Mouse (Mus musculus) embryo, embryonic 10.5 days (tissue): ENCODE measurements around the gene Zfp462.

ENCODE experiments used
- DNase-seq: peaks from one replicate; pipeline ENCODE4 v3.0.0-alpha.2; 2015; ENCODE audit warnings: low spot score

Zfp462 gene

DNA sequence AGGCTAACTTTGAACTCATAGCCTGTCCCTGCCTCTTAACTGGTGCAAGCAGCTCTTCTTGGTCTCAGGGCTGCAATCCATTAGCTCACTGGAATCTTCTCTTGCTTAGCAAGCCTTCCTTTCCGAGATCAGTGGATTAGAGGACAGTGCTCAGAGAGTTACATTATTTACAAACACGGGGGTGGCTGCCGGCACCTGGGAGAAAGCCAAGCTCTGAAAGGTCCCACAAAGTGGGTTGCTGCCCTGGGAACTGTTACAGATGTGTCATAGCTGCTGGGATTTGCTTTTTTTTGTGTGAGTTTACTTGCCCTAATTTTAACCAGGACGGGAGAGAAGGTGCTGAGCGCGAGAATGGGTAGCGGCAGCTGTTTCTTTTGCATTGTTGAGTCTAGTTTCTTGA, 102.4 kb downstream of the Zfp462 start:
- DNase-seq = no peak

DNA sequence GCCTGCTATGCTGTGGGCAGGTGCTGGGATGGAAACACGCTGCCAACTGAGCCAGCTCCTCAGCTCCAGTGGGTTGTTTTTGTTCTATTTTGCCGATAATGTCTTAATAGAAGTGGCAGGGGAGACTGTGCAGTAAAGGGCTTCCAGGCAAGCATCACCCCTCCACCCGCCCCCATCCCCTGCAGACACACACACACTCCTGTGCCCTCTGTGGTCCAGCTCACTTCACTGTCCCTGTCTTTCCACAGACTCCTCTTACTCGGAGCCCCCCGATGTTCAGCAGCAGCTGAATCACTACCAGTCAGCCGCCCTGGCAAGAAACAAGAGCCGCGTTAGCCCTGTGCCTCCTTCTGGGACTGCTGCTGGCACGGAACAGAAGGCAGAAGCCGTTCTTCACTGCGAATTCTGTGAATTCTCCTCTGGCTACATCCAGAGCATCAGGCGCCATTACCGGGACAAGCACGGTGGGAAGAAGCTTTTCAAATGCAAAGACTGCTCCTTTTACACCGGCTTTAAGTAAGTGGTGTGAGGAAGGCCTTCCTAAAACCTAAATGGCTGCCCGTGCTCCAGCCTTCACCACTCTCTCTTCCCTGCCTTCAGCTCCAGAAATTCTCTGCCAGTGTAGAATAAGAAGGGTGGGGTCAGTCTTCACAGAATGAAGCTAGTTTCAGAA, 105.2 kb downstream of the Zfp462 start:
- no peak for DNase-seq

DNA sequence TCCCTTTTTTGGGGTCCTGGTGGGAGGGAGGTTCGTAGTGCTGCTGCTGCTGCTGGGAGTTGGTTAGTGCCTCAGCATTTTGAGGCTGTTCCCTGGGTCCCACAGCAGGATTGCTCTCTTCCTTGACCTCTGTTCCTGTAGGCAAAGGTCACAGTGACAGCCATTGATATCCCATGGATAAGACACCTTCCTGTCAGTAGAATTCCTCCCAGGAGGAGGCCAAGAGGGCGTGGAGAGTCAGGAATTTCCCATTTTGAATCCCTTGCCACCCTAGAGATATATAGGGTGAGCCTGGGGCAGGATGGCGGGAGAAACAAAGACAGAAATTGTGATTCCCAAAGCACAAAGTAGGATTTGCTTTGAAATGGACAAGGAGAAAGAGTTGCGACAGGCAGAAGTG, 106.5 kb downstream of the Zfp462 start:
- no peak for DNase-seq

DNA sequence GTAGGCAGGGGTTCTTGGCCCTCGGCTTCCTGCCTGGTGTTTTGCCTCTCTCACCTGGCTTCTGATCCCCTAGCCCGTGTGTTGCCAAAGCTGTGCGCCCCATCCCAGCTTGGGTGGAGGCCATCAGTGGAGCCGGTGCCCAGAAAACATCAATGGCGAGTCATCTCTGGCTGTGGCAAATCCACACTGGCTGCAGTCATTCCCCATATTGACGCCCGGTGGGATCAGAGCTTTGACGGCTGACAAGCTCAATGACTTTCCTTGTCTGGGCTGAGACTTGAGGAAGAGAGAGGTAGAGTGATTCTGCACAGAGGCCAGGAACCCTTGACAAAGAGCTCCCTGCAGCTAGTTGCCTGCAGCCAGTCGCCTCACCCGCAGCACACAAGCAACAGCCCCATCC, 107.8 kb downstream of the Zfp462 start:
- DNase-seq = no peak

DNA sequence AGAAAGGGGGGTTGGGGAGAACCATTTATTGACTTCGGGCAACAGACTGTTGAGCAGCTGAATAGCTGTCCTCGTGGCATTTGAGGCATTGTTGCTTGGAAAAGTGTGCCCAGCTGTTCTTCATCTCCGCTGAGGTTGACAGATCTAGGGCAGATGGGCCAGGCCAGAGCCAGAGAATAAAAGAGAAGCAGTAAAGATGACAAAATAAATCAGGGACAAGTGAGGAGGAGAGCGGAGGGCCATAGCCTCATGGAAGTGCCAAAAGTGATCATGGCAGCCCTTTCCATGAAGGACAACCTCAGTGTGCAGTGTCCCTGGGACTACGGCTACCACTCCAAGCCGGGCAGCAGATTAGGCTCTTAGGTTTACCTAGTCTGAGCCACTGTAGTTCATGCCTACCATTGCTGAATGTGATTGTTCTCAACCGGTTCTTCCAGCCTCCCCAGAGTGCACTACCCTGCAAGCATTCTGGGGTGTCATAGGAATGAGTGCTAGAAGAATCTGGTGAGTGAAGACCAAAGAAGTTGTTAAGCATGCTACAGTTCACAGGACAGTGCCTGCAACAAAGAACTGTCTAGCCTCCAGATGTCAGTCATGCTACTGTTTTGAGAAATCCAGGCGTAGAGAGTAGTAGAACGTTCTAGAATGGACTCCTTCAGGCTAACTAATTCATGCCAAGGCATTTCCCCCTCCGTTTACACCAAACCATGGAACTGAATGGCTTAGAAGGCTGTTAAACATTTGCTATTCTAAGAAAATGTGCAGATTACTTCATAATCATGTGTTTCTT, 113.0 kb downstream of the Zfp462 start:
- DNase-seq = no peak

DNA sequence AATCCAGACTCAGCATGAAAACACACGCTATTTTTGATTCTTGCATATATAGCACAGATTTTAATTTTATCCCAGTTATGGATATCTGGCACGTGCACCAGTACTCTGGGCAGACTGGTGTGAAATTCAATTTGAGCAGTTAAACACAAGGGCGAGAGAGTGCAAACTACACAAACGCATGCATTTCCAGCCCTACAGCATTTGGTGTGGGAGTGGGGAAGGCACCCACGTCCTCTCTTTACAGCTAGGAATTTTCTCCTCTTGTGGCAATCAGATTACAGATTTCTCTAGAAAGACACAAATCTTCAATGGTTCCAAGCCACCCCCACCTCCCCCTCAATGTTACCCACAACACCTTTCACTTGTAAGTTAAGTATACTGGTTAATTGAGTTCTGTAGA, 114.1 kb downstream of the Zfp462 start:
- no peak for DNase-seq

DNA sequence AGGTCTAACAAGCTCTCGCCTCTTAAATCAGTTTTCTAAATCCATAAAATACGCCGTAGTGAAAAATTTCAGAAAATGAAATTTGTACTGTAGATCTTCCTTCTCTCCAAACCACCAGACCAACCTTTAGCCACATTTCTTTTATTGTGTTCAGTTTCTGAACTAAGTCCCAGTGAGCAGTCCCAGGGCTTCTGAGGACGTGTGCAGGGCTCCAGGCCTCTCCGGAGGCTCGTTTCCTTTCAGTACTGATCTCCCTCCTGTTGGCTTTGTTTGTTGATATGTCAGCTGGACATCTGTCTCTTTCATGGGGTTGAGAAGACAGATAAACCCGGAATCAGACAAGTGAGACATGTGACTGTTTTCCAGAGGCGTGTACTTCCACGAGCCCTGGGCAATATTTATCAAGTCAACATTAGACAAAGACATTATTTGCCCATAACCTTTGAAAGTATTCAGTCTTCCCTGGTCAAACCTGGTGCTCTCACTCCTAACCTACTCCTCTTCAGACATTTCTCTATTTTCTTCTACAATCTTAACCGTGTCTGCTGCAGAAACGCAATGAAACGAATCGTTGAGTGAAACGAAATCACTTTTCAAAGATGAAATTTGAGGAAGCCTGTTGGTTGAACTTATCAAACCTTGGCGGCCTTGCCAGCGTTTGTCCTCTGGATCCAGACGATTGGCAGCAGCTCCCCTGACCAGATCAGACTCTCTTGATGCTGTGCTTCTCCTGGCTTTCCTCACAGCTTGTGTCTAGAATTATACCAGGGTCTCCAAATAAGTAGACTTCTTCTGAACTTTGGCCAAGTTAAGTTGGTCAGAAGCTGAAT, 121.7 kb downstream of the Zfp462 start:
- no peak for DNase-seq

DNA sequence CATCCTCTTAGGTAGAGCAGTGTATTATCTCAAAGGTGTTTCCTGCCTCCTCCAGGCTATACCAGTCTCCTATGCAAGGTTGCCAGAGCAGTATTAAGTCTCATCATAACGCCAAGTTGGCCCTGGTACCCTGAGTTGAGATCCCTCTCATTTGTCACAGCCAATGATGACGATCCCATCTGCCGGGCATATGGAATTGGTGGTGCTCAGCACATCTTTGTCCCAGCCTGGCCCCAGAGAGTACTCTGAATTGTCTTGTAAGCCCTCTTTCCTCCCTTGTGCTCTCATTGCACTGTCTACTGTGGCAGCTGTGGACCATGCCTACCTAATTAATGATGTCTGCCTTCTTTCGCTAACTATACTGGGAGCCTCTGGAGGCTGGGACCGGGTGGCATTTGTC, 126.7 kb downstream of the Zfp462 start:
- no peak for DNase-seq

DNA sequence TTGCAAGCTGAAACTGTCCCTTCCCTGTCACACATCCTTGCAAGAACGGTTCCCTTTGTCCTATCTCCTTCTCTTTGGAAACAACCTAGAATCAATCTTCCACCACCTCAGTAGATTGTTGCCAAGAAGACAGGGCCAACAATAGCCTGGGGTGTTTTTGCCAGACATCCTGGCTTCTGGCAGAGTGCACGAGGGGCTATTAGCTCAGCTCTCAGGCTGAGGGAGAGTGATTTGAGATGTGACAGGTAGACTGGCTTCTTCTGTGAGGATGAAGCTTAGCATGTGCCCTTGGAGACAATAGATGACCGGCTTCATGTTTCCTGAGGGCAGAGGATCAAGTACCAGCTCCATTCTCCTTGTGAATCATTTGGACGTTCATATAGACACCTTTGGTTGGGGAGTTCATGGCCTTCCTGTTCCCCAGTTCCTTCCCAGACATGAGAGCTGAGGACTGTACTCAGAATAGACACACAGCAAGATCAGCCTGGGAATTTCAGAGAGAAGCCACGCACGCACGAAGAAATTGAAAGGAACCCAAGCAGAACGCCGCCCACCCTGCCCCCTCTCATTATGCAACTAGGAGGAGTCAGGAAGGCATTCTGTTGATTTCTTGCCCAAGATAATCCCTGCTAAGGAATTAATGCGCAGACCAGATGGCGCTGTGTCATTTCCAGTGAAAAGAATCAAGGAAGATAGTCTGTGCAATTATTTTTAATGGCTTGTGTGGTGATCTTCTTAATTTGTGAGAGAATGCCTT, 132.5 kb downstream of the Zfp462 start:
- DNase-seq = peak; percentile 39

DNA sequence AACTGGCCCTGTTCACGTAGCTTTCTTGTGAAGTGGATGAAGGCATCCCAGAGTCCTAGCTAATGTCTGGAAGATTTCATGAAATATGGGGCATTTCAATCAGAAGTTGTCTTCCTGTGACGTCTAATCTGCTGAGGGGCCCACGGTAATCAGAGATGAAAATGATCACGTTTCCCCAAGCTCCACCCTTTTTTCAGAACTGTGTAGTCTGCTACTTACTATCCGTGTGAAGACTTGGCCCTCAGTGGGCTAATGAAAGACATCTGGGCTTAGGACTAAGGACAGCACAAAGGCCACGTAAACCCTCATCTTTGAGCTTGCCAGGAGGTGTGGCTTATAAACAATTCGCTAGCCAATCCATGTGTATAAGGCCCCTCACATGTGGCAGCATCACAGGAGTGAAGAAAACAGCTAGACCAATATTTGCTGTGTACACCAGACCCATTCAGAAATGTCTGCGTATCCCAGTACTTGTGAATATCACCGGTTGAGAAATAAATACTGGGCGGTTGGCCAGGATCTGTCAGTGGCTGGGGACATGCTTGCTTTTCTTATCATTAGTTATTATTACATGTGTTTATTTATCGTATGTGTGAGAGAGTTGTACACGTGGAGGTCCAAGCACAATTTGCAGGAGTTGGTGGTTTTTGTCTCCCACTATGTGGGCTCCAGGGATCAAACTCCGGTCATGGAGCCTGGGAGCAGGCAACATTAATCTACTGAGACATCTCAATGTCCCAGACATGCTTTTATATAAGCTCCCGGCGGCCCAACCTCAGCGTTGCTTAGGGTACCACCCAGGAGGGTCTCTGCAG, 133.3 kb downstream of the Zfp462 start:
- peak; percentile 27 for DNase-seq

DNA sequence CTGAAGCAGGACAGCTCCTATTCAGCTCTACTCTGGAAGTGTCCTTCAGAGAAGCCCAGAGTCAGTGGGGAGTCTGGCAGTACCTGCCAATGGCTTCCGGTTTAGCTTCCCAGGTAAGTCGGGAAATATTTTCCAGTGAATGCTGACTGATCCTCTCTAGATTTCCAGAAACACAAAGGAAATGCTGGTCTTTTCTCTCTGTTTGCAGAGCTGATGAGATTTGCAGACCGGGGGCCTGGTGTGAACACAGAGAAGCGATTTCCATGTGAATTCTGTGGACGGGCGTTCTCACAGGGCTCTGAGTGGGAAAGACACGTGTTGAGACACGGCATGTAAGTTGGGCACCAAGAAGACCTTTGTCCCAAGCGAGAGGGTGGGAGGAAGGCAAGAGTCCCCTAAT, 134.2 kb downstream of the Zfp462 start:
- DNase-seq = no peak

DNA sequence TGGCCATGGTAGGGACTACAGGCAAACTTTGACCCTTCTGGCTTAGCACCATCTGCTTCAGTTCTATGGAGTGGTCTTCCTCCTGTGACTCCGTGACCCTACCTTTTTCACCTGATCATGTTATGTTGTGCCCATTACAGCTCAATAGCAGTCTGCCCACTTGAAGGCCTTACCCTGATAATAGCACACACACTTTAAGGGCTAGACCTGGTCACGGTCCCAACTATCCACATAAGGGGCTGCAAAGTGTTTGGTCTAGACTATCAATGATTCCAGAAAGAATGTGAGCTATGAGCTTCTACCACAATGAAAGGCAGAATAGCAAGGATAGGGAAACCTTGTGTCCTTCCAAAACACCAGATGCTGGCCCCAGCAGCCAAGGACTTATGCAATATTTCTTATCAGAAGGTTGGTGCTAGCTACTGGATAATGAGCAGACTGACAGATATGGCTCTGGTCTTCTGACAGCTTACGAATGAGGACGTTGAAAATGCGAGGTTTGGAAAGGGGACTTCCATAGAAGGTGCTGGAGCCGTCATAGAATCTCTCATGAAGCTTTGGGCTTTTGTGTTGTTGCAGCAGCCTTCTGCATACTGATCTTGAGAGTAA, 139.3 kb downstream of the Zfp462 start:
- DNase-seq = no peak

DNA sequence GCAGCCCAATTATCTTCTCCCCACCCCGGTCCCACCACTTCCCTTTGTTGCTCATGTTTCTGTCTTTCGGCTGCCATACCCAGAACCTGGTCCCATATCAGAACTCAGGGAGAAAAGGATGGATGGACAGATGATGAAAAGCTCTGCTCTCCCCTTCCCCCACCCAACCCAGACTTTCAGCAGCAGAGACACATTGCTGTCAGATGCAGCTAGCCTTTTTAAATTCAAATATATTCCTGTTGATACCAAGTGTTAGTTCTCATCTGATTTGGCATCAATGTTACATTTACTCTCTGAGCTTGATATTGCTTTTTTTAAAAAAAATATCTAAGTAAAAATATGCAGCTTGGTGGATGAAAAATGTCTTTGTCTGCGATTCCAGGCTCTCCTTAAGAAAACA, 143.3 kb downstream of the Zfp462 start:
- no peak for DNase-seq

DNA sequence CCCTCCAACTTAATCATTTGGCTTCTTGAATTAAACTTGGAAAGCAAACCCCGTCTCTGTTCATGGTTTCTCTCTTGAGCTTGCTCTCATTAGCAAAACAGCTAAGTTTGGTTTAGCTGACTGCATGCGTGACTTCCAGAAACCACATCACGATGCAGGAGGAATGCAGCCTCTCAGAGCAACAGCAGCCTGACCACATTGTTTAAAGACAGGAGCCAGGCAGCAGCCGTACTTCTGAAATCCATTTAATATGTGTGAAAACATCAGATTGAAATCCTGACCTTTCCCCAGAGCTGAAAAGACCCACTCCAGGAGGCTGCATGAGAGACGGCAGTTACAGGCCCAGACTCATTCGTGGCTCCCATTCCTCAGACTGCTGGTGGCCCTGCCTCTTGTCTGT, 144.1 kb downstream of the Zfp462 start:
- no peak for DNase-seq

DNA sequence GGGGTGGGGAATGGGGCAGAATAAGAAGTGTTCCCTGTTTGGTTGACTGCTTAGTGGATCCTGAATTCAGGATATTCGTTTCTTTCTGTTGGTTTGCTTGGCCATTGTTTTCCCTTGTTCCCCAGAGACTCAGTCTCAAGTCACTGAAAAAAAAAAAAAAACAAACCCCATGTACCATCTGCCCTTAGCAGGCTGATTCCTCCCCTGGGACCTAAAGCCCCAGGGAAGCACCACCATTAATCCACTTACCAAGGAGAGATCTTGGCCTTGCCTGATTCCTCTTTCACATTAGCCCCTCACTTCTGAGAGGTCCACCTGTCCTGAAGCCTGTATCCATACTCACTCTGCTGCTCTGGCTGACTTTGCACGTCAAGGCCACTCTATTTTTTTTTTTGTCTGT, 152.3 kb downstream of the Zfp462 start:
- no peak for DNase-seq

DNA sequence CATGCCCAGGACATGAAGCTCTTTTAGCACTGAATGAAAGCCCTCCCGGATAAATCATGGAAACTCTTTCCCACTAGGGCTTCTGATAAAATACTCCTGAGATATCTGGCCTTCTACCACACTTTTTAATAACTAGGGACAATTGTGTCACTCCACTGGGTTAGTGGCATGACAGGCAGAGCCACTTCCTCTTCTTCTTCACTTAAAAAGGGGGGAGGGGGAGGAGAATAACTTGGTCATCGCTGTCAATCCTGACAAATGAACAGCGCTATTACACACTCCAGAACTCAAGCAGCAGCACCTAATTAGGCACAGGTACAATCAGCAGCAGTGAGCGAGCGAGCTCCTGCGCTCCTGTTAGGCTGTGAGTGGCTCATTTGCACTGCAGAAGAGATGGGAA, 153.5 kb downstream of the Zfp462 start:
- DNase-seq = no peak

DNA sequence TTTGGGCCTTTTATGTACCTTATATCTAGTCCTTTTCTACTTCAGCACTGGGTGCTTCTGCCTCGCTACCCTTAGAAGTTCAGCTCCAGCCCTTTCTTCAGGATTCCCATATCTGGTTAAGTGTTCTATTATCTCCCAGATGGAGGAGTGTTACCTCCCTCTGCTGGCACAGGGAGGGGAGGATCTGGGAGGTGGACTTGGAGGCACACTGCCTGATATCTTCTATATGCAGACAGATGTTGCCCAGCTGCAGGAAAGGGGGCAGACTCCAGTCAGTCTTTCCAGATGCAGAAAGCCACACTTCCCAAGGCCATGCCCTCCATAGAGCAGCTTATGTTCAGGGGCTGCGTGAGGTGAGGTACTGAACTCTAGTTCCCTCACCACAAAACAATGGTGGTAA, 156.0 kb downstream of the Zfp462 start:
- DNase-seq = peak; percentile 17

DNA sequence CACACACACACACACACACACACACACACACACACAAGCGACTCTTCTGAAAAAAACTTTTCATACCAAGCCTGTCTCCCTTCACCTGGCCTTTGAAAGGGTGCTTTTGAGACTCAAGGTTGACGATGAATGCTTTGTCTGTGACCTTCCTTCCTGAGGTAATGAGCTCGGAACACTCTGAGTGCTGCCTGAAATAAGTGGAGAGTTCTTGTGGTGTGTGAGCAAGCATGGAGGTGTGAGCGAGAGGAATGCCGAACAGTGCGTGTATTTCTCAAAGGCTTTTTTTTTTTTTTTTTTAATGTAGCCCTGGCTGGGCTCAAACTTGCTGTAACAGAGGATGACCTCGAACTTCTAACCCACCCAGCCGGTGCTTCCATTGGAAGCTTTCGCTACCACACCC, 156.8 kb downstream of the Zfp462 start:
- no peak for DNase-seq

DNA sequence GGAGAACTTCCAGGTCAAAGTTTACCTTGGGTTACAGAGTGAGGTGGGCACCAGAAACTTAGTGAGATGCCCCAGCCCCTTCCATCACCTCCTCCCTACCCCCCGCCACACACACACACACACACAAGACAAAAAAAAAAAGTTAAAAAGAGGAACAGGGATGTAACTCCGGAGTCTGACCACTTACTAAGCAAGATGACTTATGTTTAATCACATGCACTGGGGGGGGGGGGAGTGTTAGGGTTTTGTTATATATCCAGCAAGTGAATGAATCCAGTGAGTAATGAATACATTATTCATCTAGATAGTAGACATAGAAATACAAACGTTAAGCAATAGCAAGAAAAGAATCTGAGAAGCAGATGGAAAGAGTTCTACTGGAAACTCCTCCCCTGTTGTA, 157.5 kb downstream of the Zfp462 start:
- DNase-seq = no peak

DNA sequence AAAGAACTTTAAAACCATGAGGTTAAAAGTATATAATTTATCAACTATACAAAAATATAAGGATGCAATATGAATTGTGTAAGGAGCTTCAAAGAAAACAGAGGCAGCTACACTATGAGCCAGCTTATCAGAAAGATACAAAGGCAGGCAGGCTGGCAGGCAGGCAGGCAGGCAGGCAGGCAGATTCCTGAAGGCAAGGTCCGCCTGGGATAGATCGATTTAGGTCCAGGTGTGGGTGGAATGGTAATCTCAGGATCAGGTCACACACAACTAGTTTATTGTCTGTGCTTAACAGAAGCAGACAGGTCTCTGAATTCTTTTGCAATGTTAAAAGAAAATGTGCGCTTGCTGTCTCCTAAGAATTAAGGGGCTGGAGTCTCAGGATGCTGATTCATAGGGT, 158.7 kb downstream of the Zfp462 start:
- DNase-seq = no peak
